Mouse (Mus musculus): ENCODE results near the gene Scd2. TPM values are rescaled to one million over a fixed set of nuclear protein-coding genes. Genes with fewer than 3 reads are reported as not detected.

The Scd2 gene
- polyA plus RNA-seq, 1 experiment from 2014 or later: 205 TPM

GRCm38 (mm10) chr19:44292083-44292482 lies 1.4 kb upstream of the Scd2 start:
- no peaks in the 10 kb centered on the region for H3K9me3 ChIP-seq (ENCODE audit: control insufficient read depth, low read length)
- H3K27me3 ChIP-seq (ENCODE audit: control insufficient read depth, insufficient read depth, low read length): no peaks in the 10 kb centered on the region
- H3K4me2 ChIP-seq (replicated peaks; ENCODE audit: low read depth, low read length): no peak overlapping the region
- 91% methylated on average over 2 of the region's 2 CpGs for WGBS
- H3K36me3 ChIP-seq (ENCODE audit: control insufficient read depth, insufficient read depth, low read length): peaks cover 22% of the 10 kb centered on the region
- no peak overlapping the region for H3K4me3 ChIP-seq (ENCODE audit: low read length)
- H3K9ac ChIP-seq (ENCODE audit: low read depth, low read length): no peak overlapping the region
- H3K4me1 ChIP-seq (ENCODE audit: control insufficient read depth, insufficient read depth, low read length): peaks cover 28% of the 10 kb centered on the region
- no peak for ATAC-seq (ENCODE audit: low FRiP score, low TSS enrichment)
- H3K27ac ChIP-seq (ENCODE audit: low read depth, low read length): no peak overlapping the region

DNA sequence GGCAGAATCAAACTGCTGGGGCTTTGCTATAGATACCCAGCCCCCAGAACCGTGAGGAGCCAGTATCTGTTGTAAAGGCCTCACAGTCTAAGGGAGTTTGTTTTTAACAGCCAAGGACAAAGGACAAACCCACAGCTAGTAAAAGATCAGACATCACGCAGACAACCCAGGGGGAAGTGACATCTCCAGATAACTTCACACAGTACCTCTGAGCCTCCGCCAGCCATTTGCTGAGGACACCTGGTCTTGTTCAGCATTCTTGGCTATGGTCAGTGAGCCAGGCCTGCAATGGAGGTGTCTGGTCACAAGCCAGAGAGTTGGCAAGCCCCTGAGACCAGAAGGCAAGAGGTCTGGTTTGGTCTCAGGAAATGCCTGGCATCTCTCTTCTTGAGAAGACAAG lies 991 bp upstream of the Scd2 start:
- Histone ChIP-seq H3K9me3 (ENCODE audit: control insufficient read depth, low read length) (no peaks in the 10 kb centered on the region), H3K4me1 (ENCODE audit: control insufficient read depth, insufficient read depth, low read length) (peaks cover 30% of the 10 kb centered on the region), H3K27me3 (ENCODE audit: control insufficient read depth, insufficient read depth, low read length) (no peaks in the 10 kb centered on the region), H3K27ac (ENCODE audit: low read depth, low read length) (peak overlapping the region; percentile 97), H3K9ac (ENCODE audit: low read depth, low read length) (no peak overlapping the region), H3K4me2 (replicated peaks; ENCODE audit: low read depth, low read length) (peak overlapping the region; percentile 64; the same call in 1 of the 2 replicates), H3K36me3 (ENCODE audit: control insufficient read depth, insufficient read depth, low read length) (peaks cover 26% of the 10 kb centered on the region), H3K4me3 (ENCODE audit: low read length) (no peak overlapping the region; the same call in 1 of the 2 replicates)
- 51% methylated on average over 3 of the region's 3 CpGs for WGBS
- ATAC-seq (ENCODE audit: low FRiP score, low TSS enrichment): no peak

- no peaks in the 10 kb centered on the region for H3K27me3 ChIP-seq (ENCODE audit: control insufficient read depth, insufficient read depth, low read length)
- H3K36me3 ChIP-seq (ENCODE audit: control insufficient read depth, insufficient read depth, low read length): peaks cover 40% of the 10 kb centered on the region
- peak overlapping the region; percentile 87 for H3K9ac ChIP-seq (ENCODE audit: low read depth, low read length)
- under 1% methylated on average over 30 of the region's 31 CpGs for WGBS
- peak; percentile 97 for ATAC-seq (ENCODE audit: low FRiP score, low TSS enrichment)
- H3K4me2 ChIP-seq (replicated peaks; ENCODE audit: low read depth, low read length): peak overlapping the region; percentile 91
- peaks cover 40% of the 10 kb centered on the region for H3K4me1 ChIP-seq (ENCODE audit: control insufficient read depth, insufficient read depth, low read length)
- H3K9me3 ChIP-seq (ENCODE audit: control insufficient read depth, low read length): no peaks in the 10 kb centered on the region
- H3K4me3 ChIP-seq (ENCODE audit: low read length): peak overlapping the region; percentile 96
- peak overlapping the region; percentile 98 for H3K27ac ChIP-seq (ENCODE audit: low read depth, low read length)
Measured at GRCm38 (mm10) chr19:44293769-44294551, 486 bp downstream of the Scd2 start.

DNA sequence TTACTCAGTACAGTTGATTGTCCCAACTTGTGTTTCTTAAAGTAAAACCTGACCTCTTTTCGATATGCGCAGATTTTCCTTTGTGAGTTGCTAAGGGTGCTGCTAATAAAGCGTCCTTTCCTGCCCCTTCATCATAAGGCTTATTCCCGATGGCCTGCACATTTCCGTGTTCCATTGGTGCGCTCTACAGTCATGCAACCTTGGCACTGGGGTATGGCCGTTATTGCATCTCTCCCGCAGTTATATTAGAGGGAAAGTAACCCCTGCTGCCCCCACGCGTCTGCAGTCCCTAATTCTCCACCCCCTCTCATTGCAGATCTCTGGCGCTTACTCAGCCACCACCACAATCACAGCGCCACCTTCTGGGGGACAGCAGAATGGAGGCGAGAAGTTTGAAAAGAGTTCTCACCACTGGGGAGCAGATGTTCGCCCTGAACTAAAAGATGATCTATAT lies 1.1 kb downstream of the Scd2 start:
- H3K4me1 ChIP-seq (ENCODE audit: control insufficient read depth, insufficient read depth, low read length): peaks cover 44% of the 10 kb centered on the region
- under 1% methylated on average over 14 of the region's 14 CpGs for WGBS

DNA sequence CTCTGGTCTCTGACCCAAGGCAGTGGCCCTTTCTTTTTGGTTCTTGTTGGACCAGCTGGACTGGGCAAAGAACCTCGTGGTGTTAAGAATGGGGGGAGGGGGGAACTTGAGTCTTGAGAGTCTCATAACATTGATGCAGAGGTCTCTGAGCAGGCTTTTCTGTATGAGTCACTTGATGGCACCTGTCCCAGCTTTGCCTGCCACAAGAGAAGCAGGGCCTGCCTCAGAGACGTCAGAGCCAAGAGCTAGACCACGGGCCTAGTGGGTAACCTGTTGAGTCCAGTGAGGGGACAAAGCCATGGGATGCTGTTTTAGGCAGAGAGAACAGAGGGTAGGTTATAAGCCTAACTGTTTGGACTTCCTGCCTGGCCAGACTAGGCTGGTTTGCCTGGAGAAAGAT lies 1.8 kb downstream of the Scd2 start:
- H3K27ac ChIP-seq (ENCODE audit: low read depth, low read length): no peak overlapping the region
- peak overlapping the region; percentile 96 for H3K4me3 ChIP-seq (ENCODE audit: low read length)
- H3K9ac ChIP-seq (ENCODE audit: low read depth, low read length): peak overlapping the region; percentile 87
- no peaks in the 10 kb centered on the region for H3K9me3 ChIP-seq (ENCODE audit: control insufficient read depth, low read length)
- H3K4me2 ChIP-seq (replicated peaks; ENCODE audit: low read depth, low read length): peak overlapping the region; percentile 91
- WGBS: 6% methylated on average over 3 of the region's 3 CpGs
- ATAC-seq (ENCODE audit: low FRiP score, low TSS enrichment): no peak
- no peaks in the 10 kb centered on the region for H3K27me3 ChIP-seq (ENCODE audit: control insufficient read depth, insufficient read depth, low read length)
- peaks cover 53% of the 10 kb centered on the region for H3K36me3 ChIP-seq (ENCODE audit: control insufficient read depth, insufficient read depth, low read length)
- H3K4me1 ChIP-seq (ENCODE audit: control insufficient read depth, insufficient read depth, low read length): peaks cover 48% of the 10 kb centered on the region

More for the DNA sequence above, 1.1 kb downstream of the Scd2 start:
- H3K27ac ChIP-seq (ENCODE audit: low read depth, low read length): peak overlapping the region; percentile 98
- no peaks in the 10 kb centered on the region for H3K9me3 ChIP-seq (ENCODE audit: control insufficient read depth, low read length)
- H3K27me3 ChIP-seq (ENCODE audit: control insufficient read depth, insufficient read depth, low read length): no peaks in the 10 kb centered on the region
- peak overlapping the region; percentile 87 for H3K9ac ChIP-seq (ENCODE audit: low read depth, low read length)
- ATAC-seq (ENCODE audit: low FRiP score, low TSS enrichment): peak; percentile 16; the same call in 1 of the 2 replicates
- peak overlapping the region; percentile 91 for H3K4me2 ChIP-seq (replicated peaks; ENCODE audit: low read depth, low read length)
- peaks cover 46% of the 10 kb centered on the region for H3K36me3 ChIP-seq (ENCODE audit: control insufficient read depth, insufficient read depth, low read length)
- peak overlapping the region; percentile 96 for H3K4me3 ChIP-seq (ENCODE audit: low read length)

- 5% methylated on average over 4 of the region's 4 CpGs for WGBS
- peaks cover 58% of the 10 kb centered on the region for H3K36me3 ChIP-seq (ENCODE audit: control insufficient read depth, insufficient read depth, low read length)
- peak overlapping the region; percentile 87 for H3K9ac ChIP-seq (ENCODE audit: low read depth, low read length)
- no peak for ATAC-seq (ENCODE audit: low FRiP score, low TSS enrichment)
- no peaks in the 10 kb centered on the region for H3K27me3 ChIP-seq (ENCODE audit: control insufficient read depth, insufficient read depth, low read length)
- no peaks in the 10 kb centered on the region for H3K9me3 ChIP-seq (ENCODE audit: control insufficient read depth, low read length)
- peak overlapping the region; percentile 96 for H3K4me3 ChIP-seq (ENCODE audit: low read length)
- no peak overlapping the region for H3K27ac ChIP-seq (ENCODE audit: low read depth, low read length)
- peak overlapping the region; percentile 91 for H3K4me2 ChIP-seq (replicated peaks; ENCODE audit: low read depth, low read length)
- peaks cover 53% of the 10 kb centered on the region for H3K4me1 ChIP-seq (ENCODE audit: control insufficient read depth, insufficient read depth, low read length)
Measured at GRCm38 (mm10) chr19:44295741-44296140, 2.3 kb downstream of the Scd2 start.

GRCm38 (mm10) chr19:44296186-44296585 lies 2.7 kb downstream of the Scd2 start:
- no peak for ATAC-seq (ENCODE audit: low FRiP score, low TSS enrichment)
- Histone ChIP-seq H3K27ac (ENCODE audit: low read depth, low read length) (no peak overlapping the region), H3K9ac (ENCODE audit: low read depth, low read length) (peak overlapping the region; percentile 87), H3K4me1 (ENCODE audit: control insufficient read depth, insufficient read depth, low read length) (peaks cover 58% of the 10 kb centered on the region), H3K4me2 (replicated peaks; ENCODE audit: low read depth, low read length) (peak overlapping the region; percentile 91), H3K4me3 (ENCODE audit: low read length) (peak overlapping the region; percentile 96), H3K9me3 (ENCODE audit: control insufficient read depth, low read length) (no peaks in the 10 kb centered on the region), H3K27me3 (ENCODE audit: control insufficient read depth, insufficient read depth, low read length) (no peaks in the 10 kb centered on the region), H3K36me3 (ENCODE audit: control insufficient read depth, insufficient read depth, low read length) (peaks cover 62% of the 10 kb centered on the region)
- WGBS: 23% methylated on average over 7 of the region's 7 CpGs

DNA sequence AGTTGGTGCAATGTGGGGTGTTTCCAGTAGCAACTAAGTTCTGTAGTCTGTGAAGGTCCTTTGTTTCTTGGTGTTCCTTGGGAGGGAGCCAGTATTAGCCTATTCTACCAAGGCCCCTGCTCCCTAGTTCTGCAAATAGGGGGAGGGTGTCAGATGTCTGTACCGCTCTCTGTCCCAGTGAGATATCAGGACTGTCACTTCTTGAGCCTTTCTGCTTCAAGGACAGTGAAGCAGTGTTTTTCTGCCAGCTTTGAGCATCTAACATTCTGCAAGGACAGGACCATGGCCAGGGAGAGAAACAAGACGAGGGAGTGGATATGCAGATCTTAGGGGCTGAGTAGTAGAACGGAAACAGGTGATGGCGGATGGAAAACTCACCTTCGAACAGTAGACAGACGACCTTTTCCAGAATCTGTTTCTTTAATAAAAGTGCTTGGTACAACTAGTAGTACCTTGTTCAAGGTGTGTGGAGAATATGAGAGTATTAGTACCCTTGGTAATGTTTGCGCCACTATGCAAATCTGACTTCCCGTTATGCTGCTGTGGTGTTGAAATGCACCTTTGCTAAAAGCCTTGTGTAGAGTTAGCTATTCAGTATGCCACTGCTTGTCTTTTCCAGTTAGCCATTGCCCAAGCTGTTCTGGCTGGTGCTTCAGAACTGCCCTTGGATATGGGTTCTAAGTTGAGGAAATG lies 3.7 kb downstream of the Scd2 start:
- 55% methylated on average over 8 of the region's 8 CpGs for WGBS

GRCm38 (mm10) chr19:44297862-44298261 lies 4.4 kb downstream of the Scd2 start:
- H3K36me3 ChIP-seq (ENCODE audit: control insufficient read depth, insufficient read depth, low read length): peaks cover 79% of the 10 kb centered on the region
- H3K9ac ChIP-seq (ENCODE audit: low read depth, low read length): peak overlapping the region; percentile 35; the same call in 1 of the 2 replicates
- H3K9me3 ChIP-seq (ENCODE audit: control insufficient read depth, low read length): no peaks in the 10 kb centered on the region
- H3K4me2 ChIP-seq (replicated peaks; ENCODE audit: low read depth, low read length): peak overlapping the region; percentile 91
- peak overlapping the region; percentile 96 for H3K4me3 ChIP-seq (ENCODE audit: low read length)
- 81% methylated on average over 9 of the region's 9 CpGs for WGBS
- no peak overlapping the region for H3K27ac ChIP-seq (ENCODE audit: low read depth, low read length)
- no peaks in the 10 kb centered on the region for H3K27me3 ChIP-seq (ENCODE audit: control insufficient read depth, insufficient read depth, low read length)
- peaks cover 54% of the 10 kb centered on the region for H3K4me1 ChIP-seq (ENCODE audit: control insufficient read depth, insufficient read depth, low read length)
- no peak for ATAC-seq (ENCODE audit: low FRiP score, low TSS enrichment)

More for the DNA sequence above, 3.7 kb downstream of the Scd2 start:
- Histone ChIP-seq H3K9ac (ENCODE audit: low read depth, low read length) (peak overlapping the region; percentile 87), H3K9me3 (ENCODE audit: control insufficient read depth, low read length) (no peaks in the 10 kb centered on the region), H3K36me3 (ENCODE audit: control insufficient read depth, insufficient read depth, low read length) (peaks cover 72% of the 10 kb centered on the region), H3K27me3 (ENCODE audit: control insufficient read depth, insufficient read depth, low read length) (no peaks in the 10 kb centered on the region), H3K4me3 (ENCODE audit: low read length) (peak overlapping the region; percentile 96), H3K4me2 (replicated peaks; ENCODE audit: low read depth, low read length) (peak overlapping the region; percentile 91), H3K27ac (ENCODE audit: low read depth, low read length) (no peak overlapping the region; the same call in 1 of the 2 replicates), H3K4me1 (ENCODE audit: control insufficient read depth, insufficient read depth, low read length) (peaks cover 56% of the 10 kb centered on the region)
- ATAC-seq (ENCODE audit: low FRiP score, low TSS enrichment): no peak

Data from kidney, embryonic 14.5 days (tissue).